Mouse (Mus musculus): ENCODE data around the gene Gpc6. TPM values are rescaled to one million over a fixed set of nuclear protein-coding genes. Genes with fewer than 3 reads are reported as not detected.

Gpc6 gene
- polyA plus RNA-seq, 1 experiment from 2014 or later = 37.6 TPM

GRCm38 (mm10) chr14:117757790-117758358, 832.8 kb downstream of the Gpc6 start:
- no peak for ATAC-seq
- no peaks in the 10 kb centered on the region for H3K9me3 ChIP-seq
- 86% methylated on average over 6 of the region's 6 CpGs for WGBS
- no peak overlapping the region for H3K9ac ChIP-seq
- H3K4me3 ChIP-seq (replicated peaks) = no peak overlapping the region
- no peaks in the 10 kb centered on the region for H3K4me1 ChIP-seq (replicated peaks)
- no peaks in the 10 kb centered on the region for H3K27me3 ChIP-seq (replicated peaks)
- H3K4me2 ChIP-seq (replicated peaks) = no peak overlapping the region
- no peak overlapping the region for H3K27ac ChIP-seq
- H3K36me3 ChIP-seq = no peaks in the 10 kb centered on the region

GRCm38 (mm10) chr14:117760830-117761517, 835.9 kb downstream of the Gpc6 start:
- 75% methylated on average over 4 of the region's 4 CpGs for WGBS
- Histone ChIP-seq H3K27me3 (replicated peaks) (no peaks in the 10 kb centered on the region), H3K27ac (no peak overlapping the region), H3K4me3 (replicated peaks) (no peak overlapping the region), H3K4me1 (replicated peaks) (no peaks in the 10 kb centered on the region), H3K36me3 (no peaks in the 10 kb centered on the region), H3K9me3 (no peaks in the 10 kb centered on the region), H3K4me2 (replicated peaks) (no peak overlapping the region), H3K9ac (no peak overlapping the region)
- ATAC-seq = no peak

- 78% methylated on average over 5 of the region's 5 CpGs for WGBS
- ATAC-seq = no peak
- Histone ChIP-seq H3K4me2 (replicated peaks) (no peak overlapping the region), H3K4me3 (replicated peaks) (no peak overlapping the region), H3K9me3 (no peaks in the 10 kb centered on the region), H3K9ac (no peak overlapping the region), H3K4me1 (replicated peaks) (no peaks in the 10 kb centered on the region), H3K36me3 (no peaks in the 10 kb centered on the region), H3K27me3 (replicated peaks) (no peaks in the 10 kb centered on the region), H3K27ac (no peak overlapping the region)
Observed at GRCm38 (mm10) chr14:117762934-117763333, 837.8 kb downstream of the Gpc6 start.

- H3K27ac ChIP-seq = no peak overlapping the region
- H3K27me3 ChIP-seq (replicated peaks) = no peaks in the 10 kb centered on the region
- no peak overlapping the region for H3K4me2 ChIP-seq (replicated peaks)
- no peaks in the 10 kb centered on the region for H3K36me3 ChIP-seq
- no peaks in the 10 kb centered on the region for H3K4me1 ChIP-seq (replicated peaks)
- H3K9ac ChIP-seq = no peak overlapping the region
- H3K4me3 ChIP-seq (replicated peaks) = no peak overlapping the region
- no peak for ATAC-seq
- WGBS = 62% methylated on average over 4 of the region's 4 CpGs
- no peaks in the 10 kb centered on the region for H3K9me3 ChIP-seq
Observed at GRCm38 (mm10) chr14:117767861-117768260, 842.7 kb downstream of the Gpc6 start.

GRCm38 (mm10) chr14:117768697-117769096, 843.6 kb downstream of the Gpc6 start:
- no peak overlapping the region for H3K27ac ChIP-seq
- no peaks in the 10 kb centered on the region for H3K4me1 ChIP-seq (replicated peaks)
- no peak for ATAC-seq
- 88% methylated on average over 7 of the region's 7 CpGs for WGBS
- no peak overlapping the region for H3K4me3 ChIP-seq (replicated peaks)
- no peaks in the 10 kb centered on the region for H3K9me3 ChIP-seq
- no peaks in the 10 kb centered on the region for H3K27me3 ChIP-seq (replicated peaks)
- no peak overlapping the region for H3K4me2 ChIP-seq (replicated peaks)
- no peak overlapping the region for H3K9ac ChIP-seq
- H3K36me3 ChIP-seq = no peaks in the 10 kb centered on the region

- Histone ChIP-seq H3K4me1 (replicated peaks) (no peaks in the 10 kb centered on the region), H3K4me2 (replicated peaks) (no peak overlapping the region), H3K9ac (no peak overlapping the region), H3K27ac (no peak overlapping the region), H3K27me3 (replicated peaks) (no peaks in the 10 kb centered on the region), H3K4me3 (replicated peaks) (no peak overlapping the region), H3K9me3 (no peaks in the 10 kb centered on the region), H3K36me3 (no peaks in the 10 kb centered on the region)
- ATAC-seq = no peak
- WGBS = 89% methylated on average over 2 of the region's 2 CpGs
Observed at GRCm38 (mm10) chr14:117773373-117773772, 848.3 kb downstream of the Gpc6 start.

- Histone ChIP-seq H3K9me3 (no peaks in the 10 kb centered on the region), H3K9ac (no peak overlapping the region), H3K4me1 (replicated peaks) (no peaks in the 10 kb centered on the region), H3K4me2 (replicated peaks) (no peak overlapping the region), H3K4me3 (replicated peaks) (no peak overlapping the region), H3K36me3 (no peaks in the 10 kb centered on the region), H3K27ac (no peak overlapping the region), H3K27me3 (replicated peaks) (no peaks in the 10 kb centered on the region)
- no peak for ATAC-seq
- 88% methylated on average over 13 of the region's 13 CpGs for WGBS
Observed at GRCm38 (mm10) chr14:117777866-117778500, 852.9 kb downstream of the Gpc6 start.

GRCm38 (mm10) chr14:117778538-117779413, 853.7 kb downstream of the Gpc6 start:
- Histone ChIP-seq H3K9ac (no peak overlapping the region), H3K4me3 (replicated peaks) (no peak overlapping the region), H3K9me3 (no peaks in the 10 kb centered on the region), H3K27me3 (replicated peaks) (no peaks in the 10 kb centered on the region), H3K4me2 (replicated peaks) (no peak overlapping the region), H3K27ac (no peak overlapping the region), H3K4me1 (replicated peaks) (no peaks in the 10 kb centered on the region), H3K36me3 (no peaks in the 10 kb centered on the region)
- ATAC-seq = no peak
- 79% methylated on average over 15 of the region's 15 CpGs for WGBS

GRCm38 (mm10) chr14:117781724-117782123, 856.6 kb downstream of the Gpc6 start:
- Histone ChIP-seq H3K9ac (no peak overlapping the region), H3K36me3 (no peaks in the 10 kb centered on the region), H3K4me2 (replicated peaks) (no peak overlapping the region), H3K9me3 (no peaks in the 10 kb centered on the region), H3K27me3 (replicated peaks) (no peaks in the 10 kb centered on the region), H3K27ac (no peak overlapping the region), H3K4me1 (replicated peaks) (no peaks in the 10 kb centered on the region), H3K4me3 (replicated peaks) (no peak overlapping the region)
- no peak for ATAC-seq
- 62% methylated on average over 5 of the region's 5 CpGs for WGBS

- no peak for ATAC-seq
- H3K4me2 ChIP-seq (replicated peaks) = no peak overlapping the region
- H3K9me3 ChIP-seq = no peaks in the 10 kb centered on the region
- no peaks in the 10 kb centered on the region for H3K27me3 ChIP-seq (replicated peaks)
- H3K4me3 ChIP-seq (replicated peaks) = no peak overlapping the region
- no peak overlapping the region for H3K27ac ChIP-seq
- H3K36me3 ChIP-seq = no peaks in the 10 kb centered on the region
- H3K4me1 ChIP-seq (replicated peaks) = no peaks in the 10 kb centered on the region
- no peak overlapping the region for H3K9ac ChIP-seq
- 82% methylated on average over 8 of the region's 8 CpGs for WGBS
Observed at GRCm38 (mm10) chr14:117783671-117784262, 858.7 kb downstream of the Gpc6 start.

- no peaks in the 10 kb centered on the region for H3K9me3 ChIP-seq
- H3K9ac ChIP-seq = no peak overlapping the region
- 93% methylated on average over 9 of the region's 9 CpGs for WGBS
- H3K27ac ChIP-seq = no peak overlapping the region
- H3K4me2 ChIP-seq (replicated peaks) = no peak overlapping the region
- H3K4me1 ChIP-seq (replicated peaks) = no peaks in the 10 kb centered on the region
- H3K36me3 ChIP-seq = no peaks in the 10 kb centered on the region
- no peak overlapping the region for H3K4me3 ChIP-seq (replicated peaks)
- ATAC-seq = no peak
- no peaks in the 10 kb centered on the region for H3K27me3 ChIP-seq (replicated peaks)
Observed at GRCm38 (mm10) chr14:117784960-117785359, 859.8 kb downstream of the Gpc6 start.

GRCm38 (mm10) chr14:117785507-117786085, 860.5 kb downstream of the Gpc6 start:
- ATAC-seq = no peak

More at GRCm38 (mm10) chr14:117785507-117786085, 860.5 kb downstream of the Gpc6 start:
- H3K9me3 ChIP-seq = no peaks in the 10 kb centered on the region
- no peak overlapping the region for H3K9ac ChIP-seq
- no peaks in the 10 kb centered on the region for H3K27me3 ChIP-seq (replicated peaks)
- H3K4me1 ChIP-seq (replicated peaks) = no peaks in the 10 kb centered on the region
- no peak overlapping the region for H3K4me2 ChIP-seq (replicated peaks)
- no peak overlapping the region for H3K27ac ChIP-seq
- no peak overlapping the region for H3K4me3 ChIP-seq (replicated peaks)
- no peaks in the 10 kb centered on the region for H3K36me3 ChIP-seq
- WGBS = 87% methylated on average over 15 of the region's 15 CpGs

Data from intestine, embryonic 15.5 days (tissue).